Mouse (Mus musculus) brain, embryonic 14.5 days (tissue): ENCODE data around the gene Rab23.

Experiments used
- CTCF ChIP-seq: fragments of 200-500 bp; IDR thresholded peaks from 2 replicates; pipeline ENCODE4 v1.5.1; 2012; ENCODE audit warnings: inconsistent platforms, mild to moderate bottlenecking, moderate library complexity, borderline replicate concordance; ENCODE audit not compliant: insufficient read depth, insufficient read length; ENCODE audit errors: extremely low read depth
- POLR2A ChIP-seq: fragments of 200-500 bp; IDR thresholded peaks from 2 replicates; pipeline ENCODE4 v1.6.1; 2012; ENCODE audit warnings: mild to moderate bottlenecking, inconsistent platforms, borderline replicate concordance; ENCODE audit not compliant: poor library complexity, insufficient read depth, insufficient read length, severe bottlenecking; ENCODE audit errors: extremely low read depth

GRCm38 (mm10) chr1:33788493-33788892, 68.8 kb downstream of the Rab23 start:
- TF ChIP-seq POLR2A (no peak), CTCF (no peak)
